Mouse (Mus musculus) layer of hippocampus, adult 9-10 months (tissue): ENCODE results near the gene Camk2n2.

Experiments used
- DNase-seq: peaks from one replicate; pipeline ENCODE4 v3.0.0; 2022; ENCODE audit warnings: low spot score

Camk2n2 gene

DNA sequence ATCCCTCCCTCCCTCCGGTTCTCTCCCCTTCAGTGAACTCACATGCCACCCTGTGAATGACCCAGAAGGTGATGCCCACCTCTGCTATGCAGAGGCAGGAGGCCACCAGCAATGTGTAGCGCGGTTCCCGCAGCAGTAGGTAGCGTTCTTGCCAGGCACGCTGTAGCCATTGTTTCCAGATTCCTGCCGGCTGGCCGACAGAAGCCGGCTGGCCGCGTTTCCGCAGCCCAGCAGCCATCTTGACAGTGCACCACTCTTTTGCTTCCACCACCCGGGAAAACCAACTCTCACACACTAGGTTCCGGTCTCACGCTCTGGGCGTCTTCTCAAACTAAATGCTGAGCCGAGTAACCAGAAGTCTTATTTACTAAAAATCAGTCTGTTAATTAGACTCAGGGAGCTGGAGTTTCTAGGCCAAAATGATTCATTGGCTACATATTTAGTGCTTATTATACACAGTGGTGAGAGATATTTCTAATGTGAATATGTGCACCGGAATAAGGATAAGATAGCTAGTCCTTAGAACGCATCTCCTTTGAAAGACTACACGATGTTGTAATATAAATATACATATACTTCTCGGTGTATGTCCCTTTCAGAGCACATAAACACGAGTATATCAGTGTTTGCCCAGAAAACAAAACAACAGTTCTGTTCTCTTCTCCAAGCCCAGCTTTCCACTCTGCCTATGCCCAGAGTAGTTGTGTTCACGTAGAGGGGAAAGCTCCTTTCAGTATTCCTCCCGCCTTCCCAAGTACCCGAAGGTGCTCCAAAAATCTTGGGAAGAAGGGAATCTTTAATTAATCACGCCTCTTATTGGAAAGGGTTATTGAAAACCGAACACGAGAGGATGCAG is 10.4 kb downstream of the Camk2n2 start:
- DNase-seq, result no peak

GRCm38 (mm10) chr16:20604705-20605104 is 16.4 kb downstream of the Camk2n2 start:
- no peak for DNase-seq

DNA sequence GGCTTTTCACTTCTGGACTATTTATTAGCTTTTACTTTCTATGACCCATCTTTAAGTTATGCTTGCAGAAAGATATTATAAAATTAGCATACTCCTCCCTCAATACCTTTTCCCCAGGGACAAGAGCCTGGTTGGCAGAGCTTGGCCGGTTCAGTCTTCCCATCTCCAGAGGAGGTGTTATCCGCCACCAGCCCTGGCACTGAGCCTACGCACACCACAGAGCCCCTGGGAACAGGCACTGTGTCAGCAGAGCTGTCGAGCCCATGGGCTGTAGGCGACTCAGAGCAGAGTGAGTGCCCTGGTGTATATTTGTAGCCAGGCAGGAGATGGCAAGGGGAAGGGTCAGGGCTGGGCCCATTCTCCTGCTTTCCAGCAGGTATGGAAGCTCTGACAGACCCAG is 20.6 kb downstream of the Camk2n2 start:
- no peak for DNase-seq

DNA sequence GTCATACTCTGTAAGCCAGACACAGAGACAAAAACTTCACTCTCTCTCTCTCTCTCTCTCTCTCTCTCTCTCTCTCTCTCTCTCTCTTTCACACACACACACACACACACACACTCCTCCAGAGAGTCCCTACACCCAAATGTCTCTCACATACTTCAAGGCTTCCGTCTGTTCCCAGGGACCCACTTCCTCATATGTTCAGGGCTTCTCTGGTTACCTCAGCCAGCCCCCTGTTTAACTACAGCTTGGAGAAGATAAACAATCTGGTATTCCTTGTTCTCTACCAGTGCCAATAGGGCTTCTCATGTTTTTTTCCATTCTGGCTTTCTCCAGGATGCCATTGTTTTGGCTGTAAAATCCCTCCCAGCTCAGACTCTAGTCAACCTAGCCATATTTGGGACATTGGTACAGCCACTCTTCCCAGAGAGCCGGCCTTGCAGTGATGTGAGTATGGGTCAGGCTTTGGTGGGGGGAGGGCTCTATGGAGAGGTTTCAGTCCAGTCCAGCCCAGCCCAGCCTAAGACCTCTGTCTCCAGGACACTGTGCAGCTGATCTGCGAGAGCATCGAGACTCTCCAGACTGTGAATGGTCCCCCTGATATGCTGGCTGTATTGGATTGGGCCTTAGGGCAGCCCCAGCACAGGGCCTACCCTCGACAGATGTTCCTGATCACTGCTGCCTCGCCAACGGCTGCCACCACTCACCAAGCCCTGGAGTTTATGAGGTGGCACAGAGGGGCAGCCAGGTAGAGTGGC is 24.2 kb downstream of the Camk2n2 start:
- no peak for DNase-seq

- no peak for DNase-seq
These were observed 25.4 kb downstream of the Camk2n2 start for GRCm38 (mm10) chr16:20595737-20596136.

DNA sequence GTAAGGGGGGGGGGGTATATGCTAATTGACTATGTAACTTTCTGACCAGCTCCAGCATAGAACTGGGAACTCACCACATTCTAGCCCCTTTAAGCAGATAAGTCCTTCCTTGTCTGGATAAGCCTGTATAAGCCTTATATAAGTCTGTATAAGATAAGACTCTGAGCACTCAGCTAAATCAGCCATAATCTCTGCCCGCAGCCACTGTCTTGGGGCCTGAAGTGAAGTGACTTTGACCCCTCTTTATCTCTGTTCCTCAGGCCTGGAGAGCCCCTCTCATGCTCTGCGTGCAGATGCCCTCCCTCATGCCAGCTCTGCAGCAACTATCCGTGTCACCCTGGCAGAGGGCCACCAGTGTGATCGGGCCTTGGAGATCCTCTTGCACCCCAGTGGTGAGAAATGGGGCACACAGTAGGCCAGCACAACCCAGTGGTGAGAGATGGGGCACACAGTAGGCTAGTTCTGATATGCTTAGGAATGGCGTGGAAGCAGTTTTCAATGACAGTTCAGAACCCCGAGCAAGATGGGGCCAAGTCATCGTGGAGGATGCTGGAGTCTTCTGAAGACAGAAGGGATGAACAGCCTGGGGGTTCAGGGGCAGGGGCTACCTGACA is 25.9 kb downstream of the Camk2n2 start:
- no peak for DNase-seq

DNA sequence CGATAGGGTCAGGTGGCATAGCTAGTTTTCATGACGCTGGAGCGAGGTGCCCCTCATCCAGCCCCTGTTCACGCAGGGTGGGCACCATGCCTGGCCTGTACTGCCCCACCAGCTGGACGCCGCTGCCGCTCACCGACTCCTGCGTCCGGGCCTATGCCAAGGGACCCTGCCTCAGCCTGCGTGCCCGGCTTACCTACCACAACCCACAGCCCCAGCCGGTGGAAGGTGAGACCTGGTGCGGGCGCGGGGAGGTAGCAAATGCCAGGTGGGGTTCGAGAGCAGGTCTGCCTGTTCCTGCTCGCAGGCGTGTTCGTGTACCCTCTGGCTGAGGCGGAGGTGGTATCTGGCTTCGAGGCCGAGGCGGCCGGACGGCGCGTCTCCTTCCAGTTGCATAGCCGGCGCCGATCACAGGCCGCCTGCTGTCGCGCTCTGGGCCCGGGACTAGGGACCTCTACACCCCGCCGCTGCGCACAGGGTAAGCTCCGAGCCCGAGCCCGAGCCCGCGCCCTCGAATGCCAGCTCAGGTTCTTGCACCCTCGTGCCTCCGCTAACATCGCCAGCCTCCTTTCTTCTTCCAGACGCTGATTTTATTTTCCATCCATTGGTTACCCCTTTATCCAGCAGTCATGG is 29.9 kb downstream of the Camk2n2 start:
- DNase-seq, result no peak

GRCm38 (mm10) chr16:20590680-20591038 is 30.4 kb downstream of the Camk2n2 start:
- no peak for DNase-seq

- DNase-seq, result no peak
These were observed 31.0 kb downstream of the Camk2n2 start for GRCm38 (mm10) chr16:20589939-20590679.

DNA sequence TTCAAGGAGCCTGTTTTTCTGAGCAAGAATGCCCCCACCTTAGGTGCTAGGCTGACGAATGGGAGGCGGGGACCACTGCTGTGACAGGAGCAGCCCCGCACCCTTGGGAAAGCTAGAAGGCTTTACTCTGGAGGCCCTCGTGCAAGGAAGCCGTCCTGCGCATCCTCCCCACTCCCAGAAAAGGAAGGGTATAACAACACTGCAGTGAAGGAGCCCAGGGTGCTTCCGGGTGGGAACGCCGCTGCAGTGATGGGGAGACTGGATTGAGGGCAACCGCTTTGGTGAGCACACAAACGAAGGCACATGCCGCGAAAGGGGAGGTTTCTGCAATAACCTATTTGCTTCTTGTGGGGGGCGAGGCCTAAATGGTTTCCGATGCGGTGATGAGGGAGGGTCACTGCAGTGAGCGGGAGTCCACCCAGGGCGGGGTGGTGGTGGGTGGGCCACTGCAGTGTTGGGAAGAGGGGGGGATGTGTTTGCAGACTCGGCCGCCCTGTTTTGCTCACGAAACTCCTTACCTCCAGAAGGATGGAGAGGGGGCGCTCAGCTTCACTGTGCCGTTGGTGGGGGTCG is 31.6 kb downstream of the Camk2n2 start, which contains the start of gene Vwa5b2:
TSS of gene Vwa5b2 (plus strand) at position 106 of the 573 bp plus-strand sequence.
- no peak for DNase-seq
